Mouse (Mus musculus) gastrocnemius, postnatal 25 days (tissue): ENCODE measurements around the gene Rpgrip1. TPM values are rescaled to one million over a fixed set of nuclear protein-coding genes. Genes with fewer than 3 reads are reported as not detected.

Source experiments
- DNase-seq: peaks from one replicate; pipeline ENCODE4 v3.0.0; 2022
- total RNA-seq, 2 experiments: library from RNA; stranded (reverse); gene quantifications; 1 replicate in 1 of 2; 2 replicates in 1 of 2; pipeline ENCODE4 v1.2.3; 2021

The Rpgrip1 gene
- total RNA-seq, 2 experiments from 2014 or later: not detected

- peak; percentile 36 for DNase-seq
Measured at GRCm38 (mm10) chr14:52118823-52119608, 8.5 kb downstream of the Rpgrip1 start.

DNA sequence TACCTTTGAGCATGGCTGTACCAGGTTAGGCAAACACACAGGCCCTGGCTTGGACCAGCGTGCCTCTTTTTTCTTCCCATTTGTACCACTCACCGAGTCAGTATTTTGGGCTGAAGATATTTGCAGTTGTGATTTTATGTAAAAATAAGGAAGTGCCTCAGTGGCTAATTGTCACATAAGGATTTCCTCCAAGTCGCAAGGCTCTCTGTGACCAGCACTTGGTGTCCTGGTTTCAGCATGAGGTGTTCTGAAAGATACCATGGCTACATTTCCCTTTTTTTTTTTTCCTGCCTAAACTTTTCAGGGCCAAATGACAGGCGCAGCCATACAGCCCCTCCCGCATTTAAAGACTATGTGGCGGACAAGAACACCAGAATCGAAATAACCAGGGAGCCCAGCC lies 9.7 kb downstream of the Rpgrip1 start:
- DNase-seq: no peak

DNA sequence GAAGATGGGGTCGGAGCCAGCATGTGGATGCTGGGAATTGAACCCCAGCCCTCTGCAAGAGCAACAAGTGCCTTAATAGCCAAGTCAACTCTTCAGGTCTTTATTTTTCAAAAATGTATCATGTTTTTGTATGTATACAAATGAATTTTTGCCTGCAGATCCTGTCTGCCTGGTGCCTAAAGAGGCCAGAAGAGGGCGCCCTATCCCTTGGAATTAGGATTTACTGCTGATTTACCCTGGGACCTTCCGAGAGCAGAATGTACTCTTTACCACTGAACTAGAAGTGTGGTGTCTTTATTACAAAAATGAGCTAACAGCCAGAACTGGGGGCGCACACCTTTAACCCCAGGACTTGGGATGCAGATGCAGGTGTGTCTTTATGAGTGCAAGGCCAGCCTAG lies 13.4 kb downstream of the Rpgrip1 start:
- no peak for DNase-seq

DNA sequence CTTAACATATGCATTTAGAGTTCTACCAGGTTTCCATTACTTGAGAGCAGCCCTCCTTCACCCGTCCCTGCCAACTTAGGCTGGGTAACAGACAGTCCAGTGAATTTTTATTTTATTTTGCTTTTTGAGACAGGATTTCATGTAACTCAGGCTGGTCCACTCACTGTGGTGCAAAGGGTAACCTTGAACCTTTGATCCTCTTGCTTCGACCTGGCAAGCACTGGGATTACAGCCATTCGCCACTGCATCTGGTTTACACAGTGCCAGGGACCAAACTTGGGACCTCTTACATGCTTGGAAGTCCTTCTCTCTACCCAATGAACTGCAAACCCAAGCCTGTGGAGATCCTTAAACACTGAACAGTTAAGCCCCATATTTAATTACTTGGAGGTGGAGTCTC lies 14.1 kb downstream of the Rpgrip1 start:
- DNase-seq: no peak

DNA sequence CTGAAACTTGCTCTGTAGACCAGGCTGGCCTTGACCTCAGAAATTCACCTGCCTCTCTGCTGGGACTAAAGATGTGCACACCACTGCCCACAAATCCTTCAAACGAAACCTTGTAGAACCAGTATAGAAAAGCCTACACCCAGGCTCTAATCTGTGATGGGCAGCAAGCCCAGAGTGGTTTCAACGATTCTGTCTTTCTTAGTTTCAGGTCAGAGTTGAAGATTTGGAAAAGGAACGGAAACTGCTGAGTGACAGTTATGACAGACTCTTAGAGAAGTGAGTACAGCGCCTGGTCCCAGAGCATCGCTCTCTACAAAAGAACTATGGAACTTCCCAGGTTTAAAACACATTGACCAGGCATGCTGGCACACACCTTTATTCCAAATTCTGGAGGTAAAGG lies 23.1 kb downstream of the Rpgrip1 start:
- no peak for DNase-seq

DNA sequence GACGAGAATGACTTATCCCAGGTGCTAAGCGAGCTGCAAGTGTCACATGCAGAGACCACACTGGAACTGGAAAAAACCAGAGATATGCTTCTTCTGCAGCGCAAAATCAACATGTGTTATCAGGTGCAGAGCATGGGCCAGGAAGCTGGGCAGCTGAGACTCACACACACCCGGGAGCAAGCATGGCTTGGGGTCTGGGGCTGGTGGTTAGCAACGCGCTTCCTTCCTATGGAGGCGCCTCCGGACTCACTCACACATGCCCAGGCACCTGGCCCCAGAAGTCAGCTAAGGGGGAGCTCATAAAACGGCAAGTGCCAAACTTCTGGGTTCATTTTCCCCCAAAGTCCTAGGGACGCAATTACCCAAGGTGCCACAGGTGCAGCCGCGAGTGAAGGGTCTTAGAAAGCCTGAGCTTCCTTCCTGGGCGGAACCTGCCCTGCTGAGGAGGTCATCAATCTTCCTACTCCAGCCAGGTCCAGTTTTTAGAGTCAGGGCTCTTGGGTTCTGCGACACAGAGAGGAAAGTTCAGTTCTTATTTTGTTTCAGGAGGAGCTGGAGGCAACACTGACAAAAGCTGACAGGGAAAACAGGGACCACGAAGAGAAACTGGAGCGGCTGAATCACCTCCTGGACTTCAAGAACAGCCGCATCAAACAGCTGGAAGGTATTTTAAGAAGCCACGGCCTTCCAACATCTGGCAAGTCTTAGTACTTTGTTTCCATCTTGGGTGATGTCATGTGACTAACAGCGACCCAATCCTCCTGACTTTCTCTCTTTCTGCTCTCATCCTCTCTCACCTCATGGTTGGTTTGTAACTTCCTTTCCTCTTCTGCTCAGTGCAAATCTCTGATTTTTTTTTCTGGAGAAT lies 30.3 kb downstream of the Rpgrip1 start:
- no peak for DNase-seq

GRCm38 (mm10) chr14:52141445-52142127 lies 31.1 kb downstream of the Rpgrip1 start:
- no peak for DNase-seq

- no peak for DNase-seq
Measured at GRCm38 (mm10) chr14:52144165-52144564, 33.7 kb downstream of the Rpgrip1 start.

GRCm38 (mm10) chr14:52146540-52146939 lies 36.0 kb downstream of the Rpgrip1 start:
- no peak for DNase-seq

- DNase-seq: no peak
Measured at GRCm38 (mm10) chr14:52149888-52150287, 39.4 kb downstream of the Rpgrip1 start.

DNA sequence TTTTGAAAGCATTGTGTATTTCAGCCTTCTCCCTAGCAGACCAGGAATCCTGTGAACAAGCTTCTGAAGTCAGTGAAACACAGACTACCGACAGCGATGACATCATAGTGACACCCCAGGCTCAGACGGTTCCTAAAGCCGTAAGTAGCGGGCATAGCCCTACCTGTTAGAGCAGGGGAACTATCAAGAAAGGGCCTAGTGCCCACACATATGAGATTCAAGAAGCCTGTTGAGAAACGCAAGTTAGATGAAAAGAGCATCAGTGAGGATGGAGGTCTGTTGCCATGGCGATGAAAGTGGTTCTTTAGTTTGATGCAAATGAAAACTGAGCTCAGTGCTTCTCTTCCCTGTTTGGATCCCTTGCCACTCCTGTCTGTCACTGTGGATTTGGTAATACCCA lies 41.7 kb downstream of the Rpgrip1 start:
- DNase-seq: no peak

DNA sequence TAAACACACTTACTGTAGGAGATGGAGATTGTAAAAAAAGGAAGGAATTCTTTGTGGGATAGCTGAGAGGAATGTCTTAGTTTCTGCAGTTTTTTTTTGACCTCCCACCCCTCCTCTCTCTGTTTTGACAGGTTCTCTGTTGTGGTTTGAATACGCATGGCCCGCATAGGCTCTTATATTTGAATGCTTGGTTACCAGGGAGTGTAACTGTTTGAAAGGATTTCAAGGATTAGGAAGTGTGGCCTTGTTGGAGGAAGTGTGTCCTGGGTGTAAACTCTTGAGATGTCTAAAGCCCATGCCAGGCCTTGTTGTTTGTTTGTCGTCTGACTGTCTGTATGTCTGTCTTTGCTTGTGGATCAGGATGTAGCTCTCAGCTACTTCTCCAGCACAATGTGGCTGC lies 42.1 kb downstream of the Rpgrip1 start:
- no peak for DNase-seq

DNA sequence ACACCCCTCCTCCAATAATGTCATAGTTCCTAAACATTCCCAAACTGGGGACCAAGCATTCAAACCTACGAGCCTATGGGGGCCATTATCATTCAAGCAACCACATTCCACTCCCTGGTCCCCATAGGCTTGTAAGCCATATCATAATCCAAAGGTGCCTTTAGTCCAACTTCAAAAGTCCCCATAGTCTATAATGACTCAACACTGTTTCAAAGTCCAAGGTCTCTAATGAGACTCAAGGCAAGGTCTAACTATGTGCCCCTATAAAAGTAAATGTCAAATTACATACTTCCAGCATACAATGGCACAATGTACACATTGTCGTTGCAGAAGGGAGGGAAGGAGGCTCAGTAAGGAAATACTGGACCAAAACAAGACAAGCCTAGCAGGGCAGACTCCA lies 44.5 kb downstream of the Rpgrip1 start:
- DNase-seq: no peak

DNA sequence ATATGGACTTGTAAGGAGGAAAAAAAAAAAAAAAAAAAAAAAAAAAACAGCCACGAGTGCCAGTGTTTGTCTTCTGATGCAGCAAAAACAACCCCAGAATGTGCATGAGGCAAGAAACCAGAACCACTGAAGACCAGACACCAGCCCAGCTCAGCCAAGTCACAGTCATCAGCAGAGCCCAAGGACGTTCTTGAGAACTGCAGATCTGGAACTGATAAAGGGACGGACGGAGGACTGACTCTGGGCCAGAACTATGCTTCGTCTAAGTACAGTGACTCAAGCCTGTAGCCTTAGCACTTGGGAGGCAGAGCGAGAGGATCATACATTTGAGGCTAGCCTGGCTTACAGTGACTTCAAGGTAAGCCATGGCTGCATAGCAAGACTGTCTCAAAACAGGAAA lies 50.4 kb downstream of the Rpgrip1 start:
- no peak for DNase-seq

GRCm38 (mm10) chr14:52166571-52166970 lies 56.1 kb downstream of the Rpgrip1 start:
- DNase-seq: no peak

DNA sequence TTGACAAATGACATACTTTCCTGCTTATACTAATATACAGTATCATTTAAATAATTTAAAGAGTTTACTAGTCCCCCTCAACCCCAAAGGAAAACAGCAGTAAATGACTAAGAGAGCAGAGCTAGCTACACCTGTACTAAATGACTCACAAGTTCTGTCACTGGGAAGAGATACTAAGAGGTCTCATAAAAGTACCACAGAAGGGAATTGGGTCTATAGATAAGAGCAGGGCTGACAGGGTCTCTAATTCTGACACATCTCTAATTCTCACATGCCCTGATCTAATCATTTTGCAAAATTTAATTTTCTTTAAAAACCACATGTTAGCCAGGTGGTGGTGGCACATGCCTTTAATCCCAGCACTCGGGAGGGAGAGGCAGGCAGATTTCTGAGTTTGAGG lies 78.3 kb downstream of the Rpgrip1 start:
- no peak for DNase-seq

GRCm38 (mm10) chr14:52189519-52189918 lies 79.0 kb downstream of the Rpgrip1 start:
- no peak for DNase-seq

DNA sequence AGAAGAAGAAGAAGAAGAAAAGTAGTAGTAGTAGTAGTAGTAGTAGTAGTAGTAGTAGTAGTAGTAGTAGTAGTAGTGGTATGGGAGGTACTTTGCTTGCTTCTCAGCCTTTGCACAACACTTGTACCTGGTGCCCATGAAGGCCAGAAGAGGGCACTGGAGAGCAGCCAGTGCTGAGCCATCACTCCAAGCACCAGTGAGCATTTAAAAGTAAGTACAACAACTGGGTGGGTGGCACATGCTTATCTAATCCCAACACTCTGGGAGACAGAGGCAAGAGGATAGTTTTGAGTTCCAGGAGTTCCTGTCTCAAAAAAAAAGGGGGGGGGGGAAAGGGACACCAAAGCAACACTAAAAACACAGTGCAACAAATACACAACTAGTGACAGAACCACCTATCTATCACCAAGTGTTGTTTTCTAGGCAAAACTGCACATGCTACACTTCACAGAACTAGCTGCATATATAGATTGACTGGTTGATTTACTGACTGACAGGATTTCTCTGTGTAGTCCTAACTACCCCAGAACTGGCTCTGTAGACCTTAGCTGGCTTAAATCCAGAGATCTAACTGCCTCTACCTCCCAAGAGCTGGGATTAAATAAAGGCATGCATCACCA lies 80.3 kb downstream of the Rpgrip1 start:
- DNase-seq: peak; percentile 12

GRCm38 (mm10) chr14:52195691-52196090 lies 85.2 kb downstream of the Rpgrip1 start:
- DNase-seq: no peak

DNA sequence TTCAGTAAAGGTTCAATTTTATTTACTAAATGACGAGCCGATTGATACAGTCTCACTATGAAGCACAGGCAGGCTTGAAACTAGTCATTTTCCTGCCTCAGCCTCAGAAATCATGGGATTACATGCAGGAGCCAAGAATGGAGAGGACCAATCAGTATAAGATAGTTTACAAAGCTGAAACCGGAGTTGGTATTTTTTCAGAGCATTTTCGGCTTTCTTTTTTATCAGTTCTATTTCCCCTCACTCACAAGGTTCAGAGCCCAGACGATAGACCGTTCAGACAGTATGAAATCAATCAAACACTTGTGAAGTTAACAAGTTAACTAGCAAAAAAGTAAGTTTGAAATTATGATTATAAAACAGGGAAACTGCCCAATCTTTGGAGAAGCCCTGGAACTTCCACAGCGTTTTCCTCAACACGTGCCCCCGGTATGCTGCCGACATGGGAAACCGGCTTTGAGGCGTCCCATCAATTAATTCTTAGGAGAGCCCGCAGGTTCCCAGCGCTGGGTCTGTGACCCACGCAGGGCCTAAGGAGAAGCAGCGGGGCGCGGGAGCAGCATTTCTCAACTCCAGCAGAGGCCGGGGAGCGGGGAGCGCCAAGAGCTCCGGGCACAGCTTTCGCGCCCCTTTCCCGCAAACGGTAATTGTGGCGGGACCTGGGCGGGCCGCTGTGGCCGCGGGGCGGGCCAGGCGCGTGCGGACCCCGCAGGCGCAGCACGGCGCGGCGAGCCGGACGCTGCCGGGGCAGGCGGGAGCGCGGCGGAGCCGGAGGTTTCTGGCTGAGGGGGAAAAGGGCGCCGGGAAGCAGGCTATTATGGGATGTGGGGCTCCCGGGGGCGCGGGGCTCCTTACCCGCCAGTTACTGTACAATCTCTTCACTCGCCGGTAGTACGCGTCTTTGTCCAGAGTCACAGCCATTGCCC lies 86.0 kb downstream of the Rpgrip1 start:
- no peak for DNase-seq

DNA sequence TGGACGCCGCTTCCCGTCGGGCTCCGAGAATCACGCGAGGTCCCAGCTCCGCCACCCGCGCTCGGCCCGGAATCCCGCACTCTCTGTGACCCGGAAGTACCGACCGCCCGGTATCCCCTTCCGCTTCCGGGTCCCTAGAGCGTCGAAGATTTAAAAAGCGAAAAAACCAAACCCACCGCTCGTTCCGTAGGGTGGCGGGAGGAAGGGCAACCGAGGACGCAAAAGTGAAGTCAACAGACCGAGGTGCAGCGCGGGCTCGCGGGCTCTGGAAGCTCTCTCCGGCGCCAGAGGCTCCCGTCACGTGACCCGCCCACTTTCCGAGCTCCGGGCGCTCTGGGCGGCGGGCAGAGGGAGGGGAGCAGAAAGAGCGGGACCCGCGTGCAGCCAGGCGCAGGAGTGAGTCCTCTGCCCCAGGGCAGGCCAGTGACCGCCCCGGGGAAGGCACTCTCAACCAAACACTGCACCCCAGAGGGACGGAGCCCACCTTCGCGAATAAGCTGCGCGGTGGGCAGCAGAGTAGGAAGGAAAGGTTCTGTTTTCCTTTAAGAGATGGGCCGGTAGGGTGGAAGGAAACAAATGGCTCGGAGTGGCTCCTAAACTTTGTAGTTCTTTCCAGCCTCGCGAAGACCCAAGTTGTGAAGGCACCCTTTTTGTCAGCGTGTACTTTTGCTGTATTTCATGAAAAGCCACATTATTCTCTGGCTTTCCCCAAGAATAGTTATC lies 86.8 kb downstream of the Rpgrip1 start, which contains the start of gene Supt16:
TSS of gene Supt16 (minus strand) at position 261 of the 723 bp plus-strand sequence.
- peak; percentile 73 for DNase-seq
